Mouse (Mus musculus): Measurements from ENCODE around the gene Mrpl28.

The Mrpl28 gene

DNA sequence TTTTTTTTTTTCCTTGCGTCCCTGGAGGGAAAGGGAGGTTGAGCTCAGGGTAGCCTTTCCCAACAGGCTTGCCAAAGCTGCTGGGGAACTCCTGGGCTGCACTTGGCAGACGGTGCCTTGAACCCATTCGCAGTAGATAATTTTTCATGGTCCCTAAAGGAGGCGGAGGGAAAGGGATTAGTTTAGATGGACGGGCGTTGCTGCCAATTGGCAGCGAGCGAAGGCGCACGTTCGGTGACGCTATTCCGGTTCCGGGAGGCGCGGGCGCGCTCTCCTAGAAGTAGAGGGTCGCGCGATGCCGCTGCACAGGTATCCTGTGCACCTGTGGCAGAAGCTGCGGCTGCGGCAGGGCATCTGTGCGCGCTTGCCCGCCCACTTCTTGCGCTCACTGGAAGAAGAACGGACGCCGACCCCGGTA is at the start of gene Mrpl28:
Mrpl28 (plus strand) TSS at position 234 of the 418 bp plus-strand sequence.
- CTCF ChIA-PET: interaction anchor here (0.7 to 1.2 kb wide), 3 partner anchors 12 to 228 kb away, joined by 4 to 9 read pairs (median 5); no protein-coding TSS in a partner anchor

DNA sequence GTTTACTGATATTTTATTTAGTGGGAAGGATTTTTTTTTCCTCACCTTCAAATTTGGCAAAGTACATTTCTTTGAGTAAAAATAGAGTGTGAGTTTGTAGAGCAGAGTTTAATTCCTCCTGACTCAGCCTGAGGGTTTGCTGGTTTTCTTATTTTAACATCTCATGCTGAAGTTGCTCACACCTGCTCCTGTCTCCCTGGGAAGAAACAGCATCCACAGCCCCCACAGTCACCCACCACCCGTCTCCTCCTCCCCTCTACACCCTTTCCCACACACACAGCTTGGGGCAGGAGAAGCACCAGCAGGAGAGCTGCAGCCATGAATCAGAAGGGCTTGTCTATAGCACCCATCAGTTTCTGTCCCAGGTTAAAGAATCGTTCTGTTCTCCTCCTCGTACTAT is 48.1 kb upstream of the Mrpl28 start:
- CTCF ChIA-PET: no interaction called here

DNA sequence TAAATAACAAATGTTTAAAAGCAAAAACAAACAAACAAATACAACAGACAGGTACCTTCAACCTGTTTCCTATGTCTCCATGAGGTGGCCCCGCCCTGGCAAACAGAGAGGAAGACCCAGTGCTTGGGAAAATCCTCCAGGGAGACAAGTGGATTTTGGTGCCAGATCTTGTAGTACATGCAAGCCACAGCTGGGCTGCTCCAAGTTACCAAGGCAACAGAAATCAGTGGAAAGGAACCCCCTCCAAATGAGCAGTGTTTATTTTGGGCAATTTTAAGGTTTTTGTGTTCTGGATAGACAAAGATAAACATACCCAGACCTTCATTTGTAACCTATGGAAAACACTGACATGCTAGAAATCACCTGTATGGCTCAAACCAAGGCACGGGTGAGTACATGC is 44.4 kb upstream of the Mrpl28 start:
- CTCF ChIA-PET: no interaction called here

GRCm38 (mm10) chr17:26080867-26081266 is 42.4 kb upstream of the Mrpl28 start:
- CTCF ChIA-PET: no interaction called here

GRCm38 (mm10) chr17:26087059-26087564 is 36.2 kb upstream of the Mrpl28 start:
- CTCF ChIA-PET: interaction anchor here (0.6 kb wide), 1 partner anchor 11 kb away, joined by 3 read pairs; no protein-coding TSS in a partner anchor

- CTCF ChIA-PET: no interaction called here
Measured at GRCm38 (mm10) chr17:26089905-26090632, 33.2 kb upstream of the Mrpl28 start, which contains the start of gene Decr2. Decr2 (minus strand) TSS chr17:26090337.

GRCm38 (mm10) chr17:26094531-26095110 is 28.7 kb upstream of the Mrpl28 start:
- CTCF ChIA-PET: interaction anchor here (0.6 kb wide), 2 partner anchors 10 to 574 kb away, joined by 7 to 9 read pairs; no protein-coding TSS in a partner anchor

- CTCF ChIA-PET: interaction anchor here (0.8 kb wide), 1 partner anchor 231 kb away, joined by 3 read pairs; no protein-coding TSS in a partner anchor
Measured at GRCm38 (mm10) chr17:26095121-26095740, 28.1 kb upstream of the Mrpl28 start, which contains the start of gene Nme4. Nme4 (minus strand) TSS chr17:26095602.

- CTCF ChIA-PET: interaction anchor here (0.6 kb wide), 1 partner anchor 22 kb away, joined by 3 read pairs; no protein-coding TSS in a partner anchor
Measured at GRCm38 (mm10) chr17:26098461-26098860, 24.8 kb upstream of the Mrpl28 start.

DNA sequence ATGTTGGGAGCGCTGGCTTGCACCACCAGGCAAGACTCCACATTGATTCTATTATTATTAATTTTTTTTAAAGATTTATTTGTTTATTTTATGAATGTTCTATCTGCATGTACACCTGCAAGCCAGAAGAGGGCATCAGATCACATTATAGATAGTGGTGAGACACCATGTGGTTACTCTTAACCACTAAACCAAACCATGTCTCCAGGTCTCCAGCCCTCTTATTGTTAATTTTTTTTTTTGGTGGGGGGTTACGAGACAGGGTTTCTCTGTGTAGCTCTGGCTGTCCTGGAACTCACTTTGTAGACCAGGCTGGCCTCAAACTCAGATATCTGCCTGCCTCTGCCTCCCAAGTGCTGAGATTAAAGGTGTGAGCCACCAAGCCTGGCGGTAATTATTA is 24.0 kb upstream of the Mrpl28 start:
- CTCF ChIA-PET: interaction anchor here (0.6 kb wide), 2 partner anchors 13 to 21 kb away, joined by 3 read pairs; no protein-coding TSS in a partner anchor

DNA sequence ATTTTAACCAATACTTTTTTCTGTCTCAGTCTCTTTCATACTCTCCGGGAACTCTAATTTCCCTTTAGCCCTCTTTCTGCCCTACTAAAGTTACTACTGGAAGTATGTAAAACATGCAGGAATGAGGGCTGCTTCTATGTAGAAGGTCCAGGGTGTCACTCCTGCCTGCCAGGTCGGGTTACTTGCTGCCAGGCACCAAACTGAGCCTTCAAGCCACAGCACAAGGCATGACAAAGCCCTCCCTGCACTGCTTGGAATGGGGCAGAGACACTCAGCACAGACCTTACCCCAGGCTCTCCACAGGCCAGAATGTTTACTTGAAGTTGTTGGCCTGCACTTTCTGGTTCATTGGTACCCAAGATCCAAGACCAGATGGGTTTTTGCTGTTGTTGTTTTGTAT is 23.1 kb upstream of the Mrpl28 start:
- CTCF ChIA-PET: no interaction called here

- CTCF ChIA-PET: interaction anchor here (0.6 to 0.7 kb wide), 2 partner anchors 132 to 1551 kb away, joined by 3 to 4 read pairs; no protein-coding TSS in a partner anchor
Measured at GRCm38 (mm10) chr17:26101478-26101877, 21.8 kb upstream of the Mrpl28 start.

GRCm38 (mm10) chr17:26105619-26106018 is 17.7 kb upstream of the Mrpl28 start:
- CTCF ChIA-PET: interaction anchor here (0.8 kb wide), 1 partner anchor 257 kb away, joined by 8 read pairs; no protein-coding TSS in a partner anchor

GRCm38 (mm10) chr17:26110156-26110555 is 13.1 kb upstream of the Mrpl28 start:
- CTCF ChIA-PET: no interaction called here

- CTCF ChIA-PET: interaction anchor here (0.7 kb wide), 1 partner anchor 545 kb away, joined by 4 read pairs; no protein-coding TSS in a partner anchor
Measured at GRCm38 (mm10) chr17:26111024-26111423, 12.3 kb upstream of the Mrpl28 start.

DNA sequence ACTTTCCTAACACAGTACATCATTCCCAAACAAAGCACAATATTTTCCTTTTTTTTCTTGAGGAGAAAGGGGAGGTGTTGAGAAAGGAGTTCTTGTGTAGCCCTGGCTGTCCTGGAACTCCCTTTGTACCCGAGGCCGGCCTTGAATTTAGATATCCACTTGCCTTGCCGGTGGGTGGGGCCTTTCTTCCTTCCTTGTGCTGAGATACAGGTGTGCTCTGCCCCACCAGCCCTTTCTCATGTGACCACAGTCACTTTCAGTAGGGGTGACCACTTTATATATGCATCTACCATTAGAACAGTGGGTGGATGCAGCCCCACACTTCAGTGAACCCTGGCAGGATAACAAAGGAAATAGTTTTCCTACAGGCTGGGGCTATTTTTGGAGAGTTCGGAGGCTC is 11.6 kb upstream of the Mrpl28 start:
- CTCF ChIA-PET: no interaction called here

- CTCF ChIA-PET: interaction anchor here (0.7 kb wide), 1 partner anchor 13 kb away, joined by 3 read pairs; no protein-coding TSS in a partner anchor
Measured at GRCm38 (mm10) chr17:26112751-26113150, 10.5 kb upstream of the Mrpl28 start.

DNA sequence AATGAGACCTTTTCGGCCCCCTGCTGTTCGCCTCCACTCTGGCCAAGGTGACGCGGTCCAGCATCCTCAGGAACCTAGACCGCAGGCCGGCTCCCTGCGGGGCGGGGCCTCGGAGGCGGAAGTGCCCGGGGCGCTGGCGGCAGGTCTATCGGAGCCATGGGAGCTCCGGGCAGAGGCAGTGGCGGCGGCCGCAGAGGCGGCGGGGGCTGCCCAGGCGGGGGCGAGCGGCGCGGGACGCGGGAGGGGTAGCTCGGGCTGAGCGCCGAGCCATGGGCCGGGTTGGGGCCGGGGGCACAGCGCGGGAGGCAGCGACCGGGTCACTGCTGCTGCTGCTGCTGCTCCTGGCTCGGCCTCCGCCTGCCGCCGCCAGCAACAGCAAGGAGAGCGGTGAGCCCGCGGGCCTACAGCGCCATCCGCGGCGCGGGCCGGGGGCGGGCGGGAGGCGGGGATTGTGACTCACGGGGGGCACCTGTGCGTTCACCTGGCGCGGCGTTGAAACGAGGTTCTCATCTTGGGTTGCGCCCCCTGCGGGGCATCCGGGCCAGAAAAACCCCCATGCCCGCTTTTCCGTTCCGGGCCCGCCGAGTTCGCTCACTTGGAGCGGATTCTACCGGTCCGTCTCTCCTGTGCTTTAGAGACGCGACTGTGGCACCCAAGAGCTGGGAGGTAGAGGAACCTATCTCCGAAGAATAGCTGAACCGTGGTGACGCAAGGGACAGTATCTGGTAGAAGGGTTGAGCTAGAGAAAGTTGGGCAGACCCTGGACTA is 9.9 kb upstream of the Mrpl28 start, which contains the start of gene Tmem8:
Tmem8 (plus strand) TSS at position 119 of the 768 bp plus-strand sequence.
- CTCF ChIA-PET: interaction anchor here (1.1 kb wide), 1 partner anchor 139 kb away, joined by 8 read pairs; no protein-coding TSS in a partner anchor

- CTCF ChIA-PET: interaction anchor here (0.6 to 1.1 kb wide), 2 partner anchors 22 to 138 kb away, joined by 3 to 8 read pairs; no protein-coding TSS in a partner anchor
Measured at GRCm38 (mm10) chr17:26114061-26114460, 9.2 kb upstream of the Mrpl28 start.

DNA sequence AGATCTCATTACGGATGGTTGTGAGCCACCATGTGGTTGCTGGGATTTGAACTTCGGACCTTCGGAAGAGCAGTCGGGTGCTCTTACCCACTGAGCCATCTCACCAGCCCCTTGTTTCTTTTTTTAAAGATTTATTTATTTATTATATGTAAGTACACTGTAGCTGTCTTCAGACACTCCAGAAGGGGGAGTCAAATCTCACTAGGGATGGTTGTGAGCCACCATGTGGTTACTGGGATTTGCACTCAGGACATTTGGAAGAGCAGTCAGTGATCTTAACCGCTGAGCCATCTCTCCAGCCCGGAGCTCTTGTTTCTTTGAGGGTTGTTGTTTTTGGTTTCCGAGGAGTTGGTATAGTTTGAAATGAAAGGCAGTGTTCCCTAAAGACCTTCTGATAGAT is 8.8 kb upstream of the Mrpl28 start:
- CTCF ChIA-PET: interaction anchor here (0.6 kb wide), 1 partner anchor 22 kb away, joined by 3 read pairs; no protein-coding TSS in a partner anchor

All from spleen, embryonic (tissue).